Mouse (Mus musculus): ENCODE measurements at regions not wholly inside any gene's neighbourhood (a gene's known extent, or its start where the extent isn't known, plus 50 kb on each side); places are given as distances from the start of the nearest gene placed in this dataset.

GRCm38 (mm10) chr4:139907366-139907765 lies 60.5 kb downstream of the Klhdc7a start:
- no peak overlapping the region for H3K4me2 ChIP-seq
- peaks cover 14% of the 10 kb centered on the region for H3K4me1 ChIP-seq
- no peak for ATAC-seq
- no peak overlapping the region for H3K9ac ChIP-seq
- no peaks in the 10 kb centered on the region; the same call in 1 of the 2 replicates for H3K27me3 ChIP-seq
- no peaks in the 10 kb centered on the region for H3K9me3 ChIP-seq (replicated peaks)
- 88% methylated on average over 6 of the region's 6 CpGs for WGBS
- no peaks in the 10 kb centered on the region for H3K36me3 ChIP-seq (ENCODE audit: poor library complexity, severe bottlenecking)
- H3K4me3 ChIP-seq = no peak overlapping the region
- no peak overlapping the region for H3K27ac ChIP-seq

- Histone ChIP-seq H3K27me3 (no peaks in the 10 kb centered on the region; the same call in 1 of the 2 replicates), H3K4me2 (no peak overlapping the region), H3K27ac (no peak overlapping the region), H3K9me3 (replicated peaks) (no peaks in the 10 kb centered on the region), H3K4me3 (no peak overlapping the region), H3K4me1 (peaks cover 8% of the 10 kb centered on the region), H3K9ac (no peak overlapping the region), H3K36me3 (ENCODE audit: poor library complexity, severe bottlenecking) (no peaks in the 10 kb centered on the region)
- ATAC-seq = no peak
- 92% methylated on average over 12 of the region's 12 CpGs for WGBS
Measured at GRCm38 (mm10) chr4:139906176-139906575, 61.6 kb downstream of the Klhdc7a start.

- ATAC-seq = no peak
- 32% methylated on average over 17 of the region's 17 CpGs for WGBS
- no peak overlapping the region for H3K9ac ChIP-seq
- H3K9me3 ChIP-seq (replicated peaks) = no peaks in the 10 kb centered on the region
- H3K27ac ChIP-seq = peak overlapping the region; percentile 6; the same call in 1 of the 2 replicates
- H3K4me3 ChIP-seq = no peak overlapping the region
- no peak overlapping the region for H3K4me2 ChIP-seq
- H3K27me3 ChIP-seq = no peaks in the 10 kb centered on the region; the same call in 1 of the 2 replicates
- no peaks in the 10 kb centered on the region for H3K36me3 ChIP-seq (ENCODE audit: poor library complexity, severe bottlenecking)
- H3K4me1 ChIP-seq = peaks cover 8% of the 10 kb centered on the region
Measured at GRCm38 (mm10) chr4:139905093-139905783, 62.6 kb downstream of the Klhdc7a start.

DNA sequence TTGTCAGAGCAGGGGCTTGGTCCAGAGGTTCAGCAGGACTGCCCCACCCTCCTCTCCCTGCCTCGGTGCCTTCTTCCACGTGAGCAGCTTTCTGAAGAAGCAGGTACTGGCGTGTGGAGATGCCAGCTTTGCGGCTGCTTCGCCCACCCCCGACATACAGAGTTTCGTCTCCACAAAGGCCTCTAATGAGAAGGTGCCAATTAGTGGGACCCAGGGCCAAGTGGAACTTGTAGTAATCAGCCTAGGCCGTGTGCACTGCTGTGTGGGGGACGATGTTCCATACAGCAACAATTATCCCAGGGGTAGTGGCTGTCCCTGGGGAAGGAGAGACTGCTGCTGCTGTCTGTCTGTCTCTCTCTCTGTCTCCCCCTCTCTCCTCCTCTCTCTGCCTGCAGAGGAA lies 66.6 kb upstream of the Pax7 start:
- ATAC-seq = no peak
- Histone ChIP-seq H3K27ac (no peak overlapping the region), H3K4me3 (no peak overlapping the region), H3K9me3 (replicated peaks) (no peaks in the 10 kb centered on the region), H3K36me3 (ENCODE audit: poor library complexity, severe bottlenecking) (no peaks in the 10 kb centered on the region), H3K27me3 (0 out of 2 replicates have a peak, but pooled peaks cover 3% of the 10 kb centered on the region), H3K4me1 (peaks cover 11% of the 10 kb centered on the region), H3K9ac (no peak overlapping the region), H3K4me2 (no peak overlapping the region)
- WGBS = 36% methylated on average over 9 of the region's 9 CpGs

GRCm38 (mm10) chr4:139899410-139899809 lies 66.1 kb upstream of the Pax7 start:
- H3K36me3 ChIP-seq (ENCODE audit: poor library complexity, severe bottlenecking) = no peaks in the 10 kb centered on the region
- no peak for ATAC-seq
- 0 out of 2 replicates have a peak, but pooled peaks cover 3% of the 10 kb centered on the region for H3K27me3 ChIP-seq
- no peak overlapping the region for H3K9ac ChIP-seq
- no peak overlapping the region for H3K27ac ChIP-seq
- H3K4me2 ChIP-seq = no peak overlapping the region
- WGBS = 46% methylated on average over 8 of the region's 8 CpGs
- H3K4me3 ChIP-seq = no peak overlapping the region
- no peaks in the 10 kb centered on the region for H3K9me3 ChIP-seq (replicated peaks)
- H3K4me1 ChIP-seq = peaks cover 11% of the 10 kb centered on the region

DNA sequence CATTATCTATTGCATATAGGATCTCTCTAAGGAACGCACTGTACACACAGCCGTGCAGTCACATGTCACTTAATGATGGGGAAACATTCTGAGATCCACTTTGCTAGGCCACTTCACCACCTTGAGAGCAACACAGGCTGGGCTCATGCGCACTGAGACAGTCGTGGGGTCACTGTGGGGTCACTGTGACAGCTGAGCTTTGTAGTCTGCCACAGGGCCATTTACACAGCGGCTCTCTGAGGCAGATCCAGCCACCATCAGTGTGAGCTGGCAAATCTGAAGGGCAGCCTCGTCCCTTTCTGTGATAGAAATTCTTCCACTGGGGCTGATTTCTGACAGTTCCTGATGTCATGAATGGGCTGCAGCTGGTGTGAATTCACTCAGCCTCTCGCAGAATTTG lies 59.4 kb upstream of the Pax7 start:
- no peaks in the 10 kb centered on the region for H3K36me3 ChIP-seq (ENCODE audit: poor library complexity, severe bottlenecking)
- 0 out of 2 replicates have a peak, but pooled peaks cover 3% of the 10 kb centered on the region for H3K27me3 ChIP-seq
- no peak overlapping the region for H3K4me2 ChIP-seq
- no peaks in the 10 kb centered on the region for H3K4me1 ChIP-seq
- H3K27ac ChIP-seq = no peak overlapping the region
- H3K9me3 ChIP-seq (replicated peaks) = no peaks in the 10 kb centered on the region
- ATAC-seq = no peak
- WGBS = 67% methylated on average over 7 of the region's 7 CpGs
- H3K9ac ChIP-seq = no peak overlapping the region
- no peak overlapping the region for H3K4me3 ChIP-seq

GRCm38 (mm10) chr4:139889013-139889412 lies 55.7 kb upstream of the Pax7 start:
- H3K27ac ChIP-seq = no peak overlapping the region
- no peak overlapping the region for H3K9ac ChIP-seq
- H3K4me3 ChIP-seq = no peak overlapping the region
- no peaks in the 10 kb centered on the region for H3K9me3 ChIP-seq (replicated peaks)
- H3K4me2 ChIP-seq = no peak overlapping the region
- no peaks in the 10 kb centered on the region for H3K36me3 ChIP-seq (ENCODE audit: poor library complexity, severe bottlenecking)
- H3K27me3 ChIP-seq = no peaks in the 10 kb centered on the region; the same call in 1 of the 2 replicates
- WGBS = 67% methylated on average over 13 of the region's 13 CpGs
- no peak for ATAC-seq
- no peaks in the 10 kb centered on the region for H3K4me1 ChIP-seq

Data from forebrain, embryonic 13.5 days (tissue).